Mouse (Mus musculus): ENCODE data around the gene Tsku. TPM values are rescaled to one million over a fixed set of nuclear protein-coding genes. Genes with fewer than 3 reads are reported as not detected.

The Tsku gene
- polyA plus RNA-seq, 1 experiment = not detected

- no peak for TF ChIP-seq GATA1 (IDR thresholded peaks at IDR 0.05; ENCODE audit: low read length)
Measured at GRCm38 (mm10) chr7:98377257-98377656, 16.1 kb upstream of the Tsku start.

GRCm38 (mm10) chr7:98371161-98371560 lies 10.0 kb upstream of the Tsku start:
- TF ChIP-seq GATA1 (IDR thresholded peaks at IDR 0.05; ENCODE audit: low read length) = no peak

- TF ChIP-seq GATA1 (IDR thresholded peaks at IDR 0.05; ENCODE audit: low read length) = no peak
Measured at GRCm38 (mm10) chr7:98369762-98370369, 8.7 kb upstream of the Tsku start.

- no peak for TF ChIP-seq GATA1 (IDR thresholded peaks at IDR 0.05; ENCODE audit: low read length)
Measured at GRCm38 (mm10) chr7:98361662-98362061, 534 bp upstream of the Tsku start.

- no peak for TF ChIP-seq GATA1 (IDR thresholded peaks at IDR 0.05; ENCODE audit: low read length)
Measured at GRCm38 (mm10) chr7:98360621-98360990, 522 bp downstream of the Tsku start.

- TF ChIP-seq GATA1 (IDR thresholded peaks at IDR 0.05; ENCODE audit: low read length) = no peak
Measured at GRCm38 (mm10) chr7:98359951-98360620, 1.0 kb downstream of the Tsku start.

GRCm38 (mm10) chr7:98358016-98358415 lies 3.1 kb downstream of the Tsku start:
- no peak for TF ChIP-seq GATA1 (IDR thresholded peaks at IDR 0.05; ENCODE audit: low read length)

GRCm38 (mm10) chr7:98357324-98357723 lies 3.8 kb downstream of the Tsku start:
- no peak for TF ChIP-seq GATA1 (IDR thresholded peaks at IDR 0.05; ENCODE audit: low read length)

GRCm38 (mm10) chr7:98354921-98355310 lies 6.2 kb downstream of the Tsku start:
- TF ChIP-seq GATA1 (IDR thresholded peaks at IDR 0.05; ENCODE audit: low read length) = no peak

GRCm38 (mm10) chr7:98354160-98354920 lies 6.8 kb downstream of the Tsku start:
- no peak for TF ChIP-seq GATA1 (IDR thresholded peaks at IDR 0.05; ENCODE audit: low read length)

GRCm38 (mm10) chr7:98353616-98354015 lies 7.5 kb downstream of the Tsku start:
- no peak for TF ChIP-seq GATA1 (IDR thresholded peaks at IDR 0.05; ENCODE audit: low read length)

- no peak for TF ChIP-seq GATA1 (IDR thresholded peaks at IDR 0.05; ENCODE audit: low read length)
Measured at GRCm38 (mm10) chr7:98351523-98351922, 9.6 kb downstream of the Tsku start.

GRCm38 (mm10) chr7:98349821-98350220 lies 11.3 kb downstream of the Tsku start:
- TF ChIP-seq GATA1 (IDR thresholded peaks at IDR 0.05; ENCODE audit: low read length) = no peak

- no peak for TF ChIP-seq GATA1 (IDR thresholded peaks at IDR 0.05; ENCODE audit: low read length)
Measured at GRCm38 (mm10) chr7:98349096-98349495, 12.0 kb downstream of the Tsku start.

- no peak for TF ChIP-seq GATA1 (IDR thresholded peaks at IDR 0.05; ENCODE audit: low read length)
Measured at GRCm38 (mm10) chr7:98348043-98348442, 13.1 kb downstream of the Tsku start.

GRCm38 (mm10) chr7:98347471-98347870 lies 13.7 kb downstream of the Tsku start:
- TF ChIP-seq GATA1 (IDR thresholded peaks at IDR 0.05; ENCODE audit: low read length) = no peak

- TF ChIP-seq GATA1 (IDR thresholded peaks at IDR 0.05; ENCODE audit: low read length) = no peak
Measured at GRCm38 (mm10) chr7:98345036-98345435, 16.1 kb downstream of the Tsku start.
